Mouse (Mus musculus): Measurements from ENCODE around the gene Ankrd17. TPM values are rescaled to one million over a fixed set of nuclear protein-coding genes. Genes with fewer than 3 reads are reported as not detected.

Ankrd17 gene
- polyA plus RNA-seq, 1 experiment, result 15.4 TPM

DNA sequence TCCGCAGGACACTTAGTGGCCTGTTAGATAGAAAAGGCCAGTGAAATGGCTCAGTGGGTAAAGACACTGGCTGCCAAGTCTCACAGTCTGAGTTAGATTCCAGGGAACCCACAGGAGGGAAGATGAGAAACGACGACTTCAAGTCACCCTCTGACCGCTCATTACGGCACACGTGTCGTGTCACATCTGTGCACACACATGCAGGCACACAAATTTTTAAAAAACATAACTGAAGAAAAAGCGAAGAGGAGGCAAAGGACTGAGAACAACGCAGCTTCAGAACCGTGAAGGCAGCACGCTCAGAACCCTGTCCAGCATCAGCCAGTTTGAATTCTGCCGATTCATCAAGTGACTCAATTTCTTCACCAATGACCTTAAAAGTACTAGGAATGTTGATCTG, 153.0 kb downstream of the Ankrd17 start:
- H3K36me3 ChIP-seq (ENCODE audit: control insufficient read depth, insufficient read depth, low read length), result peaks cover 18% of the 10 kb centered on the region
- H3K4me1 ChIP-seq (ENCODE audit: control insufficient read depth, insufficient read depth, insufficient read length), result no peaks in the 10 kb centered on the region
- H3K27ac ChIP-seq (ENCODE audit: insufficient read depth, low read length), result no peak overlapping the region
- H3K27me3 ChIP-seq (ENCODE audit: control insufficient read depth, insufficient read depth, low read length), result no peaks in the 10 kb centered on the region
- no peak for TF ChIP-seq POLR2A (IDR thresholded peaks at IDR 0.05; ENCODE audit: low read depth, low read length)
- TF ChIP-seq CTCF (IDR thresholded peaks at IDR 0.05; ENCODE audit: extremely low read depth, insufficient read depth, insufficient read length, insufficient replicate concordance), result no peak
- DNase-seq (ENCODE audit: low read depth in 1 of 2, low spot score in 2 of 2), result no peak
- 94% methylated on average over 12 of the region's 12 CpGs for WGBS
- no peak overlapping the region for H3K4me3 ChIP-seq (ENCODE audit: extremely low read depth, insufficient read depth, insufficient read length)

DNA sequence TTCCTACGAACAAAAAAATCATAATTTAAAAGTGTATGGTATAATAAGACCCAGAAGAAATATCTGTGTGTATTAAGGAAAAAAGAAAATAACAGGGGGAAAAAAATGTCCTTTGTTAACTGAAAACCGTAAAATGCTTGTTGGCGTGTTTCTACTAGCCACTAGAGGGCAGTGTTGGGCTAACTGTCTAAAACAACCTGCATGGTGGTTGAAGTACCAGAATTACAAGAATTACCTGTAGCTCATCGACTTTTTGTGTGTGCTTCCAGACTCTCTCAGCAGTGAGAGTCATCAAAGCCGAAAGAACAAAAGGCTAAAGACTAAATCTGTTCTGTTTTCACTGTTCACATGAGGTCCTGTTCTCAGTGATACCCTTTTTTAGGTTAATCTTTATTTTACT, 163.2 kb downstream of the Ankrd17 start:
- H3K27ac ChIP-seq (ENCODE audit: insufficient read depth, low read length), result no peak overlapping the region
- no peaks in the 10 kb centered on the region for H3K27me3 ChIP-seq (ENCODE audit: control insufficient read depth, insufficient read depth, low read length)
- no peak overlapping the region for H3K4me3 ChIP-seq (ENCODE audit: extremely low read depth, insufficient read depth, insufficient read length)
- H3K4me1 ChIP-seq (ENCODE audit: control insufficient read depth, insufficient read depth, insufficient read length), result no peaks in the 10 kb centered on the region
- TF ChIP-seq POLR2A (IDR thresholded peaks at IDR 0.05; ENCODE audit: low read depth, low read length), result no peak
- peak; percentile 37; the same call in 1 of the 2 replicates for TF ChIP-seq CTCF (IDR thresholded peaks at IDR 0.05; ENCODE audit: extremely low read depth, insufficient read depth, insufficient read length, insufficient replicate concordance)
- no peaks in the 10 kb centered on the region for H3K36me3 ChIP-seq (ENCODE audit: control insufficient read depth, insufficient read depth, low read length)
- WGBS, result 10% methylated on average over 5 of the region's 5 CpGs
- DNase-seq (ENCODE audit: low read depth in 1 of 2, low spot score in 2 of 2), result peak; percentile 27 to 30

GRCm38 (mm10) chr5:90202447-90203117, 163.8 kb downstream of the Ankrd17 start:
- no peaks in the 10 kb centered on the region for H3K36me3 ChIP-seq (ENCODE audit: control insufficient read depth, insufficient read depth, low read length)
- H3K27me3 ChIP-seq (ENCODE audit: control insufficient read depth, insufficient read depth, low read length), result no peaks in the 10 kb centered on the region
- H3K27ac ChIP-seq (ENCODE audit: insufficient read depth, low read length), result no peak overlapping the region
- WGBS, result 85% methylated on average over 9 of the region's 9 CpGs
- TF ChIP-seq POLR2A (IDR thresholded peaks at IDR 0.05; ENCODE audit: low read depth, low read length) (no peak), CTCF (IDR thresholded peaks at IDR 0.05; ENCODE audit: extremely low read depth, insufficient read depth, insufficient read length, insufficient replicate concordance) (no peak)
- H3K4me3 ChIP-seq (ENCODE audit: extremely low read depth, insufficient read depth, insufficient read length), result no peak overlapping the region
- H3K4me1 ChIP-seq (ENCODE audit: control insufficient read depth, insufficient read depth, insufficient read length), result no peaks in the 10 kb centered on the region
- DNase-seq (ENCODE audit: low read depth in 1 of 2, low spot score in 2 of 2), result no peak

GRCm38 (mm10) chr5:90199922-90200632, 166.3 kb downstream of the Ankrd17 start:
- Histone ChIP-seq H3K27ac (ENCODE audit: insufficient read depth, low read length) (no peak overlapping the region), H3K36me3 (ENCODE audit: control insufficient read depth, insufficient read depth, low read length) (no peaks in the 10 kb centered on the region), H3K27me3 (ENCODE audit: control insufficient read depth, insufficient read depth, low read length) (no peaks in the 10 kb centered on the region), H3K4me1 (ENCODE audit: control insufficient read depth, insufficient read depth, insufficient read length) (no peaks in the 10 kb centered on the region), H3K4me3 (ENCODE audit: extremely low read depth, insufficient read depth, insufficient read length) (no peak overlapping the region)
- TF ChIP-seq CTCF (IDR thresholded peaks at IDR 0.05; ENCODE audit: extremely low read depth, insufficient read depth, insufficient read length, insufficient replicate concordance) (no peak), POLR2A (IDR thresholded peaks at IDR 0.05; ENCODE audit: low read depth, low read length) (no peak)
- DNase-seq (ENCODE audit: low read depth in 1 of 2, low spot score in 2 of 2), result no peak
- WGBS, result 65% methylated on average over 16 of the region's 16 CpGs

- WGBS, result 28% methylated on average over 6 of the region's 6 CpGs
- H3K4me3 ChIP-seq (ENCODE audit: extremely low read depth, insufficient read depth, insufficient read length), result no peak overlapping the region
- DNase-seq (ENCODE audit: low read depth in 1 of 2, low spot score in 2 of 2), result no peak
- no peaks in the 10 kb centered on the region for H3K27me3 ChIP-seq (ENCODE audit: control insufficient read depth, insufficient read depth, low read length)
- no peak for TF ChIP-seq POLR2A (IDR thresholded peaks at IDR 0.05; ENCODE audit: low read depth, low read length)
- peak; percentile 14; the same call in 1 of the 2 replicates for TF ChIP-seq CTCF (IDR thresholded peaks at IDR 0.05; ENCODE audit: extremely low read depth, insufficient read depth, insufficient read length, insufficient replicate concordance)
- H3K4me1 ChIP-seq (ENCODE audit: control insufficient read depth, insufficient read depth, insufficient read length), result no peaks in the 10 kb centered on the region
- no peaks in the 10 kb centered on the region for H3K36me3 ChIP-seq (ENCODE audit: control insufficient read depth, insufficient read depth, low read length)
- no peak overlapping the region for H3K27ac ChIP-seq (ENCODE audit: insufficient read depth, low read length)
Observed at GRCm38 (mm10) chr5:90194831-90195230, 171.5 kb downstream of the Ankrd17 start.

- Histone ChIP-seq H3K27ac (ENCODE audit: insufficient read depth, low read length) (no peak overlapping the region), H3K4me1 (ENCODE audit: control insufficient read depth, insufficient read depth, insufficient read length) (no peaks in the 10 kb centered on the region), H3K27me3 (ENCODE audit: control insufficient read depth, insufficient read depth, low read length) (no peaks in the 10 kb centered on the region), H3K36me3 (ENCODE audit: control insufficient read depth, insufficient read depth, low read length) (no peaks in the 10 kb centered on the region), H3K4me3 (ENCODE audit: extremely low read depth, insufficient read depth, insufficient read length) (no peak overlapping the region)
- TF ChIP-seq POLR2A (IDR thresholded peaks at IDR 0.05; ENCODE audit: low read depth, low read length) (no peak), CTCF (IDR thresholded peaks at IDR 0.05; ENCODE audit: extremely low read depth, insufficient read depth, insufficient read length, insufficient replicate concordance) (no peak)
- DNase-seq (ENCODE audit: low read depth in 1 of 2, low spot score in 2 of 2), result no peak
- 69% methylated on average over 5 of the region's 5 CpGs for WGBS
Observed at GRCm38 (mm10) chr5:90182782-90183181, 183.6 kb downstream of the Ankrd17 start.

DNA sequence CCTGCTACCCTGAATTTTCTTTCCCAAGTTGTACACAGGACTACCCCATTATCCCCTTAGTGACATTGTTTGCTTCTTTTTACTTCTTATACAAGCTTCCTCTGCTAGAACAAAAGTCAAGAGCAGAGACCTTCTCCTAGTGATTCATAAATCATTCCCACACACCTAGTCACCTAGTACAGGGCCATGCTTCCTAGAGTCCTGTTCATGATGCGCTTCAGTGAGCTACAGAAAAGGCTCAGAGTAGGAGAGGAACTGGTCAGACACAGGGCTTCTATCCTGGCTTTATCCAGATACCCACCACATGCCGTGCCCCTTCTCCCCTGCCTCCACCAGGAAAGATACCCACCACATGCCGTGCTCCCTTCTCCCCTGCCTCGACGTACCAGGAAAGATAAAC, 187.3 kb downstream of the Ankrd17 start:
- DNase-seq (ENCODE audit: low read depth in 1 of 2, low spot score in 2 of 2), result no peak
- WGBS, result 89% methylated on average over 5 of the region's 5 CpGs
- Histone ChIP-seq H3K4me1 (ENCODE audit: control insufficient read depth, insufficient read depth, insufficient read length) (no peaks in the 10 kb centered on the region), H3K4me3 (ENCODE audit: extremely low read depth, insufficient read depth, insufficient read length) (no peak overlapping the region), H3K36me3 (ENCODE audit: control insufficient read depth, insufficient read depth, low read length) (no peaks in the 10 kb centered on the region), H3K27ac (ENCODE audit: insufficient read depth, low read length) (no peak overlapping the region), H3K27me3 (ENCODE audit: control insufficient read depth, insufficient read depth, low read length) (no peaks in the 10 kb centered on the region)
- TF ChIP-seq POLR2A (IDR thresholded peaks at IDR 0.05; ENCODE audit: low read depth, low read length) (no peak), CTCF (IDR thresholded peaks at IDR 0.05; ENCODE audit: extremely low read depth, insufficient read depth, insufficient read length, insufficient replicate concordance) (no peak)
